Mouse (Mus musculus): ENCODE results near the gene Gm14295.
"Not testable (repeated sequence)": the region's sequence is repeated elsewhere in the genome, so short reads cannot be mapped to it uniquely, and the experiment has no call there.

The Gm14295 gene

GRCm38 (mm10) chr2:176798312-176798711 lies at the start of gene Gm14295:
TSS of gene Gm14295 (plus strand) at chr2:176798612.
- DNase-seq (ENCODE audit: low spot score), result not testable (repeated sequence)

GRCm38 (mm10) chr2:176798785-176799184 lies 373 bp downstream of the Gm14295 start:
- peak; percentile 5 for DNase-seq (ENCODE audit: low spot score)

GRCm38 (mm10) chr2:176830840-176831239 lies 32.4 kb downstream of the Gm14295 start, which contains the start of gene Gm14408:
TSS of gene Gm14408 (plus strand) at chr2:176831140.
- DNase-seq (ENCODE audit: low spot score), result not testable (repeated sequence)

Measured in MN1 (cell line).